ENCODE assay signal across 20 mouse cellular contexts in the genomic region with DNA sequence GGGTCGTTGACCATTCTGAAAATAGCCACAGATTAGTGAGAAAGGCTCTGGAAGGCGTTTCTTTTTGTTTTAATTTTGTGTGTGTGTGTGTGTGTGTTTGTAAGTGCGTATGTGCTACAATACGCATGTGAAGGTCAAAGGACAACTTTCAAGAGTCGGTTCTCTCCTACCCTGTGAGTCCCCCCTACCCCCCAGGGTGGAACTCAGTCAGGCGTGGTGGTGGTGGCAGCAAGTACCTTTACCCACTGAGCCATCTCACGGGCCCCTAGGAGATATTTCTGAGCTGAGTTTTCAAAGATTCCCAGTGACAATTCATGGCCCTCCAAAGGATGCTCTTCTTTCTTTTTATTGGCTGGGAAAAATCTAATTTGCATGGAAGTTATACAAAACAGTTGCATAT. TPM values are rescaled to one million over a fixed set of nuclear protein-coding genes. Genes with fewer than 3 reads are reported as not detected.
DNase-seq lines count a peak whose midpoint lies in the region; ATAC-seq and TF ChIP-seq lines count a peak whose summit lies in the region.
"Had no signal": no experiment of that assay in that cellular context is flagged by ENCODE, and none has a peak within 500 bp of the region (broad histone marks: within the 10 kb centered on the region; RNA-seq: fewer than 3 reads in every experiment).

No protein-coding gene starts in this region.

- WGBS in kidney, adult 2 months = 36% methylated on average over 7 of the region's 7 CpGs
- WGBS in kidney, embryonic 15.5 days = 71% methylated on average over 7 of the region's 7 CpGs
- 74% methylated on average over 7 of the region's 7 CpGs for WGBS in kidney, embryonic 16.5 days

- no peak overlapping the region for H3K27ac ChIP-seq in kidney, adult 2 months (ENCODE audit: insufficient read depth, low read depth, low read length)
- H3K27ac ChIP-seq in kidney, embryonic 15.5 days = no peak overlapping the region
- no peak overlapping the region for H3K27ac ChIP-seq in kidney, embryonic 16.5 days (ENCODE audit: low read length)

- H3K36me3 ChIP-seq in kidney, adult 2 months (ENCODE audit: control insufficient read depth, insufficient read depth, low read length) = no peaks in the 10 kb centered on the region
- H3K36me3 ChIP-seq in kidney, embryonic 15.5 days = no peaks in the 10 kb centered on the region
- H3K36me3 ChIP-seq in kidney, embryonic 16.5 days (ENCODE audit: insufficient read depth, low read length) = no peaks in the 10 kb centered on the region
- H3K36me3 ChIP-seq: G1E had no signal

- H3K4me2 ChIP-seq in kidney, embryonic 15.5 days = no peak overlapping the region
- H3K4me2 ChIP-seq in kidney, embryonic 16.5 days (replicated peaks; ENCODE audit: low read depth, low read length) = no peak overlapping the region

- peak; percentile 40 for DNase-seq in kidney, adult 2 months
- peak; percentile 36 for DNase-seq in kidney, adult 9 months
- peak; percentile 24 for DNase-seq in kidney, postnatal 14 days
- DNase-seq in kidney, postnatal 10 days = no peak
- DNase-seq: adrenal gland, adult 2 months; adrenal gland, adult 8-10 months; adrenal gland, postnatal 10 days; adrenal gland, postnatal 14 days; adrenal gland, postnatal 25 days; adrenal gland, postnatal 36 days; cerebellum, adult 11 months; cerebellum, adult 11-12 months; cerebellum, adult 18-20 months had no signal

- ATAC-seq in kidney, embryonic 15.5 days (replicated peaks; ENCODE audit: low FRiP score) = no peak
- ATAC-seq in kidney, embryonic 16.5 days (ENCODE audit: low FRiP score, low TSS enrichment) = no peak
- ATAC-seq: activated CD4-positive, CD25-positive, alpha-beta regulatory T cell, adult 4 months; CD4-positive, CD25-positive, alpha-beta regulatory T cell, adult 4 months; Patski had no signal

- no peak overlapping the region for H3K9ac ChIP-seq in kidney, embryonic 15.5 days
- no peak overlapping the region for H3K9ac ChIP-seq in kidney, embryonic 16.5 days (replicated peaks; ENCODE audit: low read length)

- TF ChIP-seq POLR2A in kidney, adult 2 months (IDR thresholded peaks at IDR 0.05; ENCODE audit: low read depth, low read length) = no peak

- no peak overlapping the region for H3K4me3 ChIP-seq in kidney, adult 2 months (ENCODE audit: insufficient read depth, low read depth, low read length)
- no peak overlapping the region for H3K4me3 ChIP-seq in kidney, embryonic 15.5 days (replicated peaks)
- no peak overlapping the region for H3K4me3 ChIP-seq in kidney, embryonic 16.5 days (ENCODE audit: low read length)

- no peaks in the 10 kb centered on the region for H3K4me1 ChIP-seq in kidney, adult 2 months (ENCODE audit: control insufficient read depth, insufficient read depth, low read length)
- H3K4me1 ChIP-seq in kidney, embryonic 15.5 days = peaks cover 37% of the 10 kb centered on the region
- peaks cover 25% of the 10 kb centered on the region for H3K4me1 ChIP-seq in kidney, embryonic 16.5 days (ENCODE audit: insufficient read depth, low read length)

- H3K27me3 ChIP-seq in kidney, adult 2 months (replicated peaks; ENCODE audit: control insufficient read depth, insufficient read depth, low read length) = no peaks in the 10 kb centered on the region
- no peaks in the 10 kb centered on the region for H3K27me3 ChIP-seq in kidney, embryonic 15.5 days
- no peaks in the 10 kb centered on the region for H3K27me3 ChIP-seq in kidney, embryonic 16.5 days (ENCODE audit: insufficient read depth, low read length)
- H3K27me3 ChIP-seq: CH12.LX had no signal

- no peaks in the 10 kb centered on the region for H3K9me3 ChIP-seq in kidney, embryonic 15.5 days (replicated peaks)
- no peaks in the 10 kb centered on the region for H3K9me3 ChIP-seq in kidney, embryonic 16.5 days (ENCODE audit: low read length)
- H3K9me3 ChIP-seq: G1E had no signal

- no peak for TF ChIP-seq CTCF in kidney, adult 2 months (conservative IDR thresholded peaks at IDR 0.05; ENCODE audit: insufficient read depth, insufficient read length, low read depth, low read length)

RNA-seq across cellular contexts. Expression of a gene that starts 45.8 kb away (rescaled TPM):
- 23.4 and 25.4 TPM in 2 replicates for polyA plus RNA-seq in kidney, adult 2 months (2012; rRNA removed)
- polyA plus RNA-seq in kidney, embryonic 15.5 days (2015; fragmentation: Nextera tagmentation; extraction: Ambion mirVana) = 41.7 and 42.5 TPM in 2 replicates
- 40.0 and 47.9 TPM in 2 replicates for polyA plus RNA-seq in kidney, embryonic 16.5 days (2015; fragmentation: Nextera tagmentation; extraction: Ambion mirVana)

RNA-seq across cellular contexts. Expression of a gene that starts 45.9 kb away (rescaled TPM):
- polyA plus RNA-seq in kidney, adult 2 months (2012; rRNA removed) = 2.6 and 2.9 TPM in 2 replicates
- polyA plus RNA-seq in kidney, embryonic 15.5 days (2015; fragmentation: Nextera tagmentation; extraction: Ambion mirVana) = 1.5 and 1.7 TPM in 2 replicates
- polyA plus RNA-seq in kidney, embryonic 16.5 days (2015; fragmentation: Nextera tagmentation; extraction: Ambion mirVana) = 1.5 and 1.7 TPM in 2 replicates
- polyA plus RNA-seq: G1E had no signal
